Mouse (Mus musculus) 3T3-L1 (cell line): ENCODE results near the gene Pds5a.
A peak's percentile ranks its signal among the peaks of the same experiment; 100 is the strongest.
"Not testable (repeated sequence)": the region's sequence is repeated elsewhere in the genome, so short reads cannot be mapped to it uniquely, and the experiment has no call there.

Source experiments
- DNase-seq: peaks from one replicate; pipeline ENCODE4 v3.0.0-alpha.2; 2015; ENCODE audit warnings: low read depth, low spot score

The Pds5a gene

GRCm38 (mm10) chr5:65697836-65698758, at the start of gene Pds5a:
Pds5a (minus strand) TSS chr5:65698273.
- DNase-seq: peak; percentile 79

GRCm38 (mm10) chr5:65746908-65747307, 48.8 kb upstream of the Pds5a start:
- DNase-seq: no peak

- no peak for DNase-seq
These were observed 41.3 kb upstream of the Pds5a start for GRCm38 (mm10) chr5:65739366-65739765.

GRCm38 (mm10) chr5:65735601-65736000, 37.5 kb upstream of the Pds5a start:
- DNase-seq: no peak

- no peak for DNase-seq
These were observed 33.3 kb upstream of the Pds5a start for GRCm38 (mm10) chr5:65731173-65732007.

- DNase-seq: peak; percentile 87
These were observed 26.4 kb upstream of the Pds5a start for GRCm38 (mm10) chr5:65724311-65725054.

- peak; percentile 62 for DNase-seq
These were observed 20.3 kb upstream of the Pds5a start for GRCm38 (mm10) chr5:65718368-65718767.

GRCm38 (mm10) chr5:65717903-65718211, 19.8 kb upstream of the Pds5a start:
- DNase-seq: not testable (repeated sequence)

- DNase-seq: no peak
These were observed 19.2 kb upstream of the Pds5a start for GRCm38 (mm10) chr5:65717063-65717902.

GRCm38 (mm10) chr5:65715084-65715483, 17.0 kb upstream of the Pds5a start:
- DNase-seq: no peak

- DNase-seq: no peak
These were observed 13.4 kb upstream of the Pds5a start for GRCm38 (mm10) chr5:65711463-65711862.

GRCm38 (mm10) chr5:65710267-65710666, 12.2 kb upstream of the Pds5a start:
- no peak for DNase-seq

GRCm38 (mm10) chr5:65706979-65707378, 8.9 kb upstream of the Pds5a start:
- peak; percentile 65 for DNase-seq

- DNase-seq: peak; percentile 53
These were observed 8.1 kb upstream of the Pds5a start for GRCm38 (mm10) chr5:65706171-65706570.

- DNase-seq: peak; percentile 47
These were observed 6.9 kb upstream of the Pds5a start for GRCm38 (mm10) chr5:65704765-65705678.

- no peak for DNase-seq
These were observed 5.2 kb upstream of the Pds5a start for GRCm38 (mm10) chr5:65703261-65703660.

- no peak for DNase-seq
These were observed 2.0 kb upstream of the Pds5a start for GRCm38 (mm10) chr5:65700102-65700501.

GRCm38 (mm10) chr5:65699146-65699545, 1.1 kb upstream of the Pds5a start:
- no peak for DNase-seq

- no peak for DNase-seq
These were observed 675 bp upstream of the Pds5a start for GRCm38 (mm10) chr5:65698759-65699136.

GRCm38 (mm10) chr5:65697486-65697835, 612 bp downstream of the Pds5a start:
- DNase-seq: peak; percentile 28
